Mouse (Mus musculus): ENCODE data around the gene Tsc22d4.

- TF ChIP-seq CTCF (conservative IDR thresholded peaks at IDR 0.05; ENCODE audit: insufficient read depth, insufficient read length, low read depth, low read length) (no peak), POLR2A (IDR thresholded peaks at IDR 0.05; ENCODE audit: low read depth, low read length) (peak; percentile 98)
Observed at GRCm38 (mm10) chr5:137786109-137786942, 40.8 kb downstream of the Tsc22d4 start.

All from kidney, adult 2 months (tissue).